Mouse (Mus musculus): ENCODE measurements around the gene Pask. TPM values are rescaled to one million over a fixed set of nuclear protein-coding genes. Genes with fewer than 3 reads are reported as not detected.
A peak's percentile ranks its signal among the peaks of the same experiment; 100 is the strongest.

Gene Pask
- 4.6 and 7.1 TPM in 2 replicates for polyA plus RNA-seq (2015; fragmentation: Nextera tagmentation; extraction: Ambion mirVana)

GRCm38 (mm10) chr1:93342648-93343503 lies at the start of gene Pask, which contains the start of gene Ppp1r7:
Gene Pask (minus strand): TSS chr1:93343482.
Gene Ppp1r7 (plus strand): TSS chr1:93342854.
- Histone ChIP-seq H3K4me1 (replicated peaks) (peaks cover 30% of the 10 kb centered on the region), H3K27me3 (no peaks in the 10 kb centered on the region), H3K4me3 (peak within 1 kb of the TSS; percentile 89), H3K9ac (peak within 1 kb of the TSS; percentile 88), H3K36me3 (peaks cover 17% of the 10 kb centered on the region), H3K4me2 (peak within 1 kb of the TSS; percentile 90), H3K27ac (replicated peaks) (peak within 1 kb of the TSS; percentile 76), H3K9me3 (no peaks in the 10 kb centered on the region)
- peak; percentile 98 for ATAC-seq (ENCODE audit: low read depth)
- under 1% methylated on average over 63 of the region's 63 CpGs for WGBS

DNA sequence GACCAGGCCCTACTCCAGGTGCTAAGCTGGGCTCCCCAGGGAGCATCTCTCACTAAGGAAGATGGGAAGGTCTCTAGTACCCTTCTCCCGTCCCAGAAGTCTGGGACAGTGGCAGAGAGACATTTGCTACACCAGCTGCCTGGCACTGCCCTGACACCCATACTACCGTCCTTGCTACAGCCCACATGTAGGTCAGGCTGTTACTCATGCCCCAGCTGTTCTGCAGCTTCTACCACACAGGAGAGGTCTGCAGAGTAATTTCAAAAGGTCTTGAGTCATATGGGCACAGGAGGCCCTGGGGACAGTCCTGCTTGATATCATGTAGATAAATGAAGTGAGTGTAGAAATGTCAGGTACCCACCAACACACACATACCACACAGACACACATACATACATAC lies 45.6 kb upstream of the Pask start:
- 72% methylated on average over 2 of the region's 2 CpGs for WGBS
- H3K27me3 ChIP-seq = no peaks in the 10 kb centered on the region
- no peak overlapping the region for H3K27ac ChIP-seq (replicated peaks)
- H3K9me3 ChIP-seq = no peaks in the 10 kb centered on the region
- H3K36me3 ChIP-seq = no peaks in the 10 kb centered on the region
- no peaks in the 10 kb centered on the region for H3K4me1 ChIP-seq (replicated peaks)
- H3K9ac ChIP-seq = no peak overlapping the region
- no peak overlapping the region for H3K4me2 ChIP-seq
- ATAC-seq (ENCODE audit: low read depth) = no peak
- no peak overlapping the region for H3K4me3 ChIP-seq

DNA sequence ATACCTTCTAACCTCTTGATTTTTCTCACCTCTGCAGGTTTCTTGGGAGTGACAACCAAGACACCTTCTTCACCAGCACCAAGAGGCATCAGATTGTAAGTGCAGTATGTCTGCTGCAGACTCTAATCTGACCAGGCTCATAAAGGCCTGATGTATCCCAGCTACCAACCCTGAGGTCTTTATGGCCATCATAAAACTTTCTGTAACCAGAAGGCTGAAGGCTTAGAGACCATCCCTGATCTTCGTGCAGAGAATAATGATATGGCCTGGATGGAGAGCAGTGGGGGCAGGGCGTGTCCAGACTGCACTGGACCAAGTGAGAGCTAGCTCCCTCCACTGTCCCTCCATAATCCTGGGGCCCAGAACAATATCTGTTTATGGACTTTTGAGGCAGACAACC lies 43.9 kb upstream of the Pask start:
- H3K9ac ChIP-seq = no peak overlapping the region
- WGBS = 42% methylated on average over 2 of the region's 2 CpGs
- H3K27ac ChIP-seq (replicated peaks) = no peak overlapping the region
- no peaks in the 10 kb centered on the region for H3K36me3 ChIP-seq
- H3K4me3 ChIP-seq = no peak overlapping the region
- no peak overlapping the region for H3K4me2 ChIP-seq
- no peak for ATAC-seq (ENCODE audit: low read depth)
- no peaks in the 10 kb centered on the region for H3K4me1 ChIP-seq (replicated peaks)
- H3K9me3 ChIP-seq = no peaks in the 10 kb centered on the region
- no peaks in the 10 kb centered on the region for H3K27me3 ChIP-seq

DNA sequence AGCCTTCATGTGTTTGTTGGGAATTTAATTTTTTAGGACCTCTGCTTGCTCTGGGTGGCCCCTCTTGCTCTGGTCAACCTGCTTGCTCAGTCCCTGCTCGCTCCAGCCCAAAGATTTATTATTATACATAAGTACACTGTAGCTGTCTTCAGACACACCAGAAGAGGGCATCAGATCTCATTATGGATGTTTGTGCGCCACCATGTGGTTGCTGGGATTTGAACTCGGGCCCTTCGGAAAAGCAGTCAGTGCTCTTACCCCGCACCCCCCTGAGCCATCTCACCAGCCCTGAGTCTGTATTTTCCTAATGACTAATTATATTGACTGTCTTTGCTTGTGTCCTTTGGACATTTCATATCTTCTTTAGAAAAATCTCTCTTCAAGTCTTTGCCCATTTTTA lies 35.8 kb upstream of the Pask start:
- H3K36me3 ChIP-seq = no peaks in the 10 kb centered on the region
- no peak for ATAC-seq (ENCODE audit: low read depth)
- H3K27ac ChIP-seq (replicated peaks) = no peak overlapping the region
- H3K4me2 ChIP-seq = no peak overlapping the region
- 77% methylated on average over 5 of the region's 5 CpGs for WGBS
- H3K4me3 ChIP-seq = no peak overlapping the region
- H3K4me1 ChIP-seq (replicated peaks) = no peaks in the 10 kb centered on the region
- H3K9me3 ChIP-seq = no peaks in the 10 kb centered on the region
- no peaks in the 10 kb centered on the region for H3K27me3 ChIP-seq
- no peak overlapping the region for H3K9ac ChIP-seq

- Histone ChIP-seq H3K27me3 (no peaks in the 10 kb centered on the region), H3K9ac (no peak overlapping the region), H3K4me1 (replicated peaks) (no peaks in the 10 kb centered on the region), H3K27ac (replicated peaks) (no peak overlapping the region), H3K4me2 (no peak overlapping the region), H3K4me3 (no peak overlapping the region), H3K36me3 (no peaks in the 10 kb centered on the region), H3K9me3 (no peaks in the 10 kb centered on the region)
- ATAC-seq (ENCODE audit: low read depth) = no peak
- WGBS = 76% methylated on average over 5 of the region's 5 CpGs
Measured at GRCm38 (mm10) chr1:93377307-93377706, 34.0 kb upstream of the Pask start.

DNA sequence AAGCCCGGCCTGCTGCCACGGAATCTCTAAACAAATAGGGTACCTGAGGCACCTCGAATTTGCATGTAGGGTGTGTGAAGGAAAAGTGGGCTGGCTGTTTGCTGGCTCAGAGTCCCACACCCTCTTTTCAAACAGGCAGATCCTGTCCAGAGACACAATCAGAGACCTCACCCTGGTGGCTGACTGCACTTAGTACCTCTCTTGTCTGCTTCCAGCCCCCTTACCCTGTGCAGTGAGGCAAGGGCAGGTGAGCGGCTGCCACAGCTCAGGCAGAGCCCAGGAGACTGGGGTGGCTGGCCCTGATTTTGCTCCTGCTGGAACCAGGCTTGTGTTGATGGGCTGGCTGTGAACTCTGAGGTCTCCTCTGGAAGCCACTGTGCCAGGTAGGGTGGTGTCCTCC lies 30.4 kb upstream of the Pask start, which contains the start of gene Ano7:
Gene Ano7, plus strand, starts transcription at position 266 of the 400 bp plus-strand sequence.
- no peak within 1 kb of the TSS for H3K9ac ChIP-seq
- H3K27ac ChIP-seq (replicated peaks) = no peak within 1 kb of the TSS
- no peaks in the 10 kb centered on the region for H3K9me3 ChIP-seq
- H3K4me2 ChIP-seq = no peak within 1 kb of the TSS
- ATAC-seq (ENCODE audit: low read depth) = no peak
- H3K4me3 ChIP-seq = no peak within 1 kb of the TSS
- 83% methylated on average over 4 of the region's 4 CpGs for WGBS
- H3K27me3 ChIP-seq = no peaks in the 10 kb centered on the region
- H3K4me1 ChIP-seq (replicated peaks) = no peaks in the 10 kb centered on the region
- 0 out of 2 replicates have a peak, but pooled peaks cover 6% of the 10 kb centered on the region for H3K36me3 ChIP-seq

- ATAC-seq (ENCODE audit: low read depth) = no peak
- no peaks in the 10 kb centered on the region for H3K4me1 ChIP-seq (replicated peaks)
Measured at GRCm38 (mm10) chr1:93365641-93366040, 22.4 kb upstream of the Pask start.

GRCm38 (mm10) chr1:93362661-93363060 lies 19.4 kb upstream of the Pask start:
- Histone ChIP-seq H3K9ac (no peak overlapping the region), H3K4me2 (no peak overlapping the region), H3K27me3 (no peaks in the 10 kb centered on the region), H3K9me3 (no peaks in the 10 kb centered on the region), H3K4me1 (replicated peaks) (no peaks in the 10 kb centered on the region), H3K27ac (replicated peaks) (no peak overlapping the region), H3K4me3 (no peak overlapping the region), H3K36me3 (peaks cover 92% of the 10 kb centered on the region)
- no peak for ATAC-seq (ENCODE audit: low read depth)
- WGBS = 87% methylated on average over 4 of the region's 4 CpGs

More at GRCm38 (mm10) chr1:93365641-93366040, 22.4 kb upstream of the Pask start:
- Histone ChIP-seq H3K4me2 (no peak overlapping the region), H3K27ac (replicated peaks) (no peak overlapping the region), H3K9me3 (no peaks in the 10 kb centered on the region), H3K27me3 (no peaks in the 10 kb centered on the region), H3K9ac (no peak overlapping the region), H3K4me3 (no peak overlapping the region), H3K36me3 (peaks cover 71% of the 10 kb centered on the region)
- WGBS = 98% methylated on average over 6 of the region's 6 CpGs

GRCm38 (mm10) chr1:93352724-93353123 lies 9.4 kb upstream of the Pask start:
- Histone ChIP-seq H3K27me3 (no peaks in the 10 kb centered on the region), H3K9ac (no peak overlapping the region), H3K36me3 (peaks cover 91% of the 10 kb centered on the region), H3K27ac (replicated peaks) (no peak overlapping the region), H3K4me2 (no peak overlapping the region), H3K9me3 (no peaks in the 10 kb centered on the region), H3K4me1 (replicated peaks) (no peaks in the 10 kb centered on the region), H3K4me3 (no peak overlapping the region)
- 90% methylated on average over 2 of the region's 2 CpGs for WGBS
- ATAC-seq (ENCODE audit: low read depth) = no peak

GRCm38 (mm10) chr1:93349701-93350100 lies 6.4 kb upstream of the Pask start:
- 16% methylated on average over 4 of the region's 4 CpGs for WGBS
- H3K4me1 ChIP-seq (replicated peaks) = peaks cover 8% of the 10 kb centered on the region
- H3K4me2 ChIP-seq = no peak overlapping the region
- ATAC-seq (ENCODE audit: low read depth) = no peak
- no peaks in the 10 kb centered on the region for H3K27me3 ChIP-seq
- peaks cover 78% of the 10 kb centered on the region for H3K36me3 ChIP-seq
- no peak overlapping the region for H3K27ac ChIP-seq (replicated peaks)
- H3K4me3 ChIP-seq = no peak overlapping the region
- H3K9me3 ChIP-seq = no peaks in the 10 kb centered on the region
- H3K9ac ChIP-seq = no peak overlapping the region

GRCm38 (mm10) chr1:93347176-93347575 lies 3.9 kb upstream of the Pask start:
- no peak overlapping the region for H3K9ac ChIP-seq
- peaks cover 53% of the 10 kb centered on the region for H3K36me3 ChIP-seq
- H3K27ac ChIP-seq (replicated peaks) = no peak overlapping the region
- no peak overlapping the region for H3K4me3 ChIP-seq
- peaks cover 20% of the 10 kb centered on the region for H3K4me1 ChIP-seq (replicated peaks)
- WGBS = 95% methylated on average over 5 of the region's 5 CpGs
- ATAC-seq (ENCODE audit: low read depth) = no peak
- no peaks in the 10 kb centered on the region for H3K9me3 ChIP-seq
- H3K27me3 ChIP-seq = no peaks in the 10 kb centered on the region
- no peak overlapping the region for H3K4me2 ChIP-seq

DNA sequence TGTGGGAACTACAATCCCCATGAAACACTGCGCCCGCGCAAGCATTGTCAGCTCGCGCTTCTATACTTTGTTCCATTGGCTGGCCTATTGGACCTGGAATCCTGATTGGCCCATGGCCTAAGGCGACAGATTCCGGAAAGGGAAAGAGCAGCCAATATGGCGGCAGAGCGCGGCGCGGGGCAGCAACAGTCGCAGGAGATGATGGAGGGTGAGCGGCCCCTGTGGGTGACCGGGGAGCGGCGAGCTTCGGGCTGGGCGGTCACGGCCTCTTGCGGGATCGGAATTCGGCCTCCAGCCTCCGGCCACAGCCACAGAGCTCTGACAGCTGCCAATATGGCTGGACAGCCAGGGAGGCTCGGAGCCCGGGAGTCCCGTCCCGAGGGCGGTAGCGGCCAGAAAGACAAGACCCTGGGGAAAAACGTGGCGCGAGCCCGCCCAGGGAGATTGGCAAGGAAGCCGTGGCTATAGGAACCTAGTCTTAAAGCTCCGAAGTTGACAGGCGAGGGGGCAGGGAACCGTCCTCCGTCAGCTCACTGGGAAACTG lies 294 bp upstream of the Pask start:
- H3K9ac ChIP-seq = peak overlapping the region; percentile 88
- no peaks in the 10 kb centered on the region for H3K27me3 ChIP-seq
- no peaks in the 10 kb centered on the region for H3K9me3 ChIP-seq
- WGBS = under 1% methylated on average over 39 of the region's 39 CpGs
- H3K4me2 ChIP-seq = peak overlapping the region; percentile 90
- peak; percentile 99 for ATAC-seq (ENCODE audit: low read depth)
- peaks cover 30% of the 10 kb centered on the region for H3K4me1 ChIP-seq (replicated peaks)
- peak overlapping the region; percentile 89 for H3K4me3 ChIP-seq
- peaks cover 21% of the 10 kb centered on the region for H3K36me3 ChIP-seq
- peak overlapping the region; percentile 76 for H3K27ac ChIP-seq (replicated peaks)
